Mouse (Mus musculus): ENCODE measurements around the gene Hectd4. TPM values are rescaled to one million over a fixed set of nuclear protein-coding genes. Genes with fewer than 3 reads are reported as not detected.

Gene Hectd4
- polyA plus RNA-seq, 1 experiment = 61.5 TPM

DNA sequence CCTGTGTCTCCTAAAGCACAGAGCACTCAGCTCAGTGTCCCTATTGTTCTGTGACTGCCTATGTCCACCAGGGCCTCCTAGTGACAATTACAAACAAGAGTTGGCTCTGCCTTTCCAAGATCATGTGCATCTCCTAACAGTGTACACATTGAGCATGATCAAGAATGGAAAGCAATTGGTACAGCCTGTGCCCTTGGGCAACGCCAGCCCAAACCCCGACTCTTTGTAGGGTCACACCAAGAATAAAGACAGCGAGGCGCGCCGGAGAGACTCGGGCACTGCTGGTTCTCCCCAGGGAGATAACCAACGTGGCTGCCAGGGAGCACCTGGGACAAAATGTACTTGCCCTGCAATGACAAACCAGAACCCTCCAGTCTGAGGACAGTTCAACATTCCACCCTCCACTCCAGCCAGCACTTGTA lies 32.4 kb upstream of the Hectd4 start:
- H3K36me3 ChIP-seq (ENCODE audit: control insufficient read depth, insufficient read depth, low read length) = no peaks in the 10 kb centered on the region
- DNase-seq = no peak
- H3K27ac ChIP-seq (ENCODE audit: control insufficient read depth, insufficient read depth, low read length) = no peak overlapping the region
- H3K4me3 ChIP-seq (ENCODE audit: control insufficient read depth, insufficient read depth, low read length) = no peak overlapping the region
- H3K4me1 ChIP-seq (replicated peaks; ENCODE audit: control insufficient read depth, insufficient read depth, low read length) = peaks cover 21% of the 10 kb centered on the region
- WGBS = 94% methylated on average over 8 of the region's 8 CpGs
- TF ChIP-seq CTCF (IDR thresholded peaks at IDR 0.05; ENCODE audit: borderline replicate concordance, control insufficient read depth, extremely low read depth, insufficient read depth, low read length, poor library complexity) (no peak), POLR2A (IDR thresholded peaks at IDR 0.05; ENCODE audit: control insufficient read depth, extremely low read depth, insufficient read depth, low read length, poor library complexity) (no peak)
- no peaks in the 10 kb centered on the region for H3K27me3 ChIP-seq (ENCODE audit: control insufficient read depth, insufficient read depth, low read length)

GRCm38 (mm10) chr5:121188265-121188664 lies 31.8 kb upstream of the Hectd4 start:
- no peak overlapping the region for H3K27ac ChIP-seq (ENCODE audit: control insufficient read depth, insufficient read depth, low read length)
- WGBS = 95% methylated on average over 9 of the region's 9 CpGs
- DNase-seq = no peak
- H3K36me3 ChIP-seq (ENCODE audit: control insufficient read depth, insufficient read depth, low read length) = no peaks in the 10 kb centered on the region
- H3K4me3 ChIP-seq (ENCODE audit: control insufficient read depth, insufficient read depth, low read length) = no peak overlapping the region
- no peaks in the 10 kb centered on the region for H3K27me3 ChIP-seq (ENCODE audit: control insufficient read depth, insufficient read depth, low read length)
- peaks cover 21% of the 10 kb centered on the region for H3K4me1 ChIP-seq (replicated peaks; ENCODE audit: control insufficient read depth, insufficient read depth, low read length)
- no peak for TF ChIP-seq CTCF (IDR thresholded peaks at IDR 0.05; ENCODE audit: borderline replicate concordance, control insufficient read depth, extremely low read depth, insufficient read depth, low read length, poor library complexity)
- TF ChIP-seq POLR2A (IDR thresholded peaks at IDR 0.05; ENCODE audit: control insufficient read depth, extremely low read depth, insufficient read depth, low read length, poor library complexity) = no peak

GRCm38 (mm10) chr5:121189182-121189581 lies 30.8 kb upstream of the Hectd4 start:
- DNase-seq = no peak
- no peak overlapping the region for H3K4me3 ChIP-seq (ENCODE audit: control insufficient read depth, insufficient read depth, low read length)
- H3K27ac ChIP-seq (ENCODE audit: control insufficient read depth, insufficient read depth, low read length) = no peak overlapping the region
- TF ChIP-seq CTCF (IDR thresholded peaks at IDR 0.05; ENCODE audit: borderline replicate concordance, control insufficient read depth, extremely low read depth, insufficient read depth, low read length, poor library complexity) = no peak
- no peak for TF ChIP-seq POLR2A (IDR thresholded peaks at IDR 0.05; ENCODE audit: control insufficient read depth, extremely low read depth, insufficient read depth, low read length, poor library complexity)
- H3K4me1 ChIP-seq (replicated peaks; ENCODE audit: control insufficient read depth, insufficient read depth, low read length) = peaks cover 21% of the 10 kb centered on the region
- 96% methylated on average over 9 of the region's 9 CpGs for WGBS
- H3K36me3 ChIP-seq (ENCODE audit: control insufficient read depth, insufficient read depth, low read length) = no peaks in the 10 kb centered on the region
- H3K27me3 ChIP-seq (ENCODE audit: control insufficient read depth, insufficient read depth, low read length) = no peaks in the 10 kb centered on the region

DNA sequence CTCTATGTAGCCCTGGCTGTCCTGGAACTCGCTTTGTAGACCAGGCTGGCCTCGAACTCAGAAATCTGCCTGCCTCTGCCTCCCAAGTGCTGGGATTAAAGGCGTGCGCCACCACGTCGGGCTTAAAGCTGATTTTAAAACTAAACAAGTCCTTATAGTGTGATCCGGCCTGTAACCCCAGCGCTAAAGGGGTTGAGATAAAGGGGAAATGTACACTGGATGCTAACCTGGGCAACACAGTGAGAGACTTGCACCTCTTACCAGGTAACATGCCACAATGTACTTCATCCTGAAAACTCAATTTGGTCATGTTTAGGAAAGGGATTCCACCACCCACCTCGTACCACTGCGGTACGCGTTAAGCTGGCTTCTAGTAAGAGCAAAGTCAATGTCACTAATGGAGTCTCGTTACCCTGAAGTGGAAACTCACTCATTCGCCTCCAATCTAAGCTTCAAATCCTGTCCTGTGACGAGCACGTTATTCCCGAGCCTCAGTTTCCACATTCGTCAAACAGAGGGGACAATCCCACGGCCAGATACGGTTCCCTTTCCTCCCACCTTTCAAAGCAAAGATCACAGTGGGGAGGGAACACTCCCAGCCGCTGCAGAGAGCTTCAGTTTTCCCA lies 29.7 kb upstream of the Hectd4 start:
- TF ChIP-seq POLR2A (IDR thresholded peaks at IDR 0.05; ENCODE audit: control insufficient read depth, extremely low read depth, insufficient read depth, low read length, poor library complexity) = no peak
- no peak for TF ChIP-seq CTCF (IDR thresholded peaks at IDR 0.05; ENCODE audit: borderline replicate concordance, control insufficient read depth, extremely low read depth, insufficient read depth, low read length, poor library complexity)
- H3K4me3 ChIP-seq (ENCODE audit: control insufficient read depth, insufficient read depth, low read length) = peak overlapping the region; percentile 95
- WGBS = 38% methylated on average over 21 of the region's 21 CpGs
- DNase-seq = no peak
- H3K27ac ChIP-seq (ENCODE audit: control insufficient read depth, insufficient read depth, low read length) = no peak overlapping the region
- H3K36me3 ChIP-seq (ENCODE audit: control insufficient read depth, insufficient read depth, low read length) = no peaks in the 10 kb centered on the region
- H3K4me1 ChIP-seq (replicated peaks; ENCODE audit: control insufficient read depth, insufficient read depth, low read length) = peaks cover 14% of the 10 kb centered on the region
- H3K27me3 ChIP-seq (ENCODE audit: control insufficient read depth, insufficient read depth, low read length) = no peaks in the 10 kb centered on the region

DNA sequence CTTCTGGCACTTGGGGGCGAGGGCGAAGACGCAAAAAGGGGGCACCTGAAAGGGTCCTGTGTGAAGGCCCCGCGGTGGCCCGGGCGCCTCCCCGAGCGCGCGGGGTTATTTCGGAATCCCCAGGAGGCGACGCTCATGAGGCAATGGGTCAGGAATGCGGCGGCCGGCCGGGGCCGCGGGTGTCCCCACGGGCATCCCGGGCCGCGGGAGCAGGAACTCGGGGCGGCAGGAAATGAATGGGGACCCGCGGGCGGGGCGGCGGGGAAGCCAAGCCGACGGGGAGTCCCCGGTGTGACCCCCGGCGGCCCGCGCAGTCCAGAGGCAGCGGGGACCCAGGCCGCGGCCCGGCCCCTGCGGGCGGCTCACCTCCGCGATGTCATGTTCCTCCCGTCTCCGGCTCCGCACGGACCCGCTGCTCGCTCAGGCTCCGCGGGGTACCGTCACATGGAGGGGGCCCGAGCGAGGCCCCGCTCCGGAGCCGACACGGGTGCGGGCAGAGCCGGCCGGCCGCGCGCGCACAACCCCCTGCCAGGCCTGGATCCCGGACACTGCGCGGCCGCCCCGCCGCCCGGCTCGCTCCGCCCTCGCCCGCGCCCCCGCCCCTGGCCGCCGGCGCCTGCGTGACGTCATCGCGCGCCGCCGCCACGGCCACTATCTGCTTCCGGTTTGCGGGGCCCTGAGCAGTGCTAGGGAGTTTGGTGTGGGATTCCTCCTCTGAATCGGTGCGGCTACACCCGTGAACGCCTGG lies 29.0 kb upstream of the Hectd4 start, which contains the start of gene Ptpn11:
Gene Ptpn11, minus strand, starts transcription at position 562 of the 748 bp plus-strand sequence.
- under 1% methylated on average over 93 of the region's 98 CpGs for WGBS
- Histone ChIP-seq H3K4me3 (ENCODE audit: control insufficient read depth, insufficient read depth, low read length) (peak within 1 kb of the TSS; percentile 95), H3K27me3 (ENCODE audit: control insufficient read depth, insufficient read depth, low read length) (no peaks in the 10 kb centered on the region), H3K36me3 (ENCODE audit: control insufficient read depth, insufficient read depth, low read length) (no peaks in the 10 kb centered on the region), H3K27ac (ENCODE audit: control insufficient read depth, insufficient read depth, low read length) (peak within 1 kb of the TSS; percentile 33; the same call in 1 of the 2 replicates), H3K4me1 (replicated peaks; ENCODE audit: control insufficient read depth, insufficient read depth, low read length) (peaks cover 13% of the 10 kb centered on the region)
- TF ChIP-seq POLR2A (IDR thresholded peaks at IDR 0.05; ENCODE audit: control insufficient read depth, extremely low read depth, insufficient read depth, low read length, poor library complexity) = peak; percentile 79
- no peak; the same call in 1 of the 2 replicates for TF ChIP-seq CTCF (IDR thresholded peaks at IDR 0.05; ENCODE audit: borderline replicate concordance, control insufficient read depth, extremely low read depth, insufficient read depth, low read length, poor library complexity)
- DNase-seq = peak; percentile 79

DNA sequence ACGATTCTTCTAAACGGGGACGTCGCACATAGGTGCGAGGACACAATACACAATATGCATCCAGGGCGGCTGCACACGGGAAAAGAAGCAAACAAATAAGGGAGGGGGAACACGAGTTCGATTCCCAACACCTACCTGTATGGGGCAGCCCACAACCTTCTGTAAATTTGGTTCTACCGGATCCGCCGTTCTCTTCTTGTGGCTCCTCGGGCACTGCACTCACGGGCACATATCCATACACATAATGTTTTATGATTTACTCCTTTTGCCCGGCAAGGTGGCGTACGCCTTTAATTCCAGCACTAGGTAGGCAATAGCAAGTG lies 28.5 kb upstream of the Hectd4 start:
- Histone ChIP-seq H3K4me3 (ENCODE audit: control insufficient read depth, insufficient read depth, low read length) (peak overlapping the region; percentile 95), H3K27ac (ENCODE audit: control insufficient read depth, insufficient read depth, low read length) (peak overlapping the region; percentile 33; the same call in 1 of the 2 replicates), H3K27me3 (ENCODE audit: control insufficient read depth, insufficient read depth, low read length) (no peaks in the 10 kb centered on the region), H3K36me3 (ENCODE audit: control insufficient read depth, insufficient read depth, low read length) (no peaks in the 10 kb centered on the region), H3K4me1 (replicated peaks; ENCODE audit: control insufficient read depth, insufficient read depth, low read length) (peaks cover 13% of the 10 kb centered on the region)
- TF ChIP-seq POLR2A (IDR thresholded peaks at IDR 0.05; ENCODE audit: control insufficient read depth, extremely low read depth, insufficient read depth, low read length, poor library complexity) (no peak), CTCF (IDR thresholded peaks at IDR 0.05; ENCODE audit: borderline replicate concordance, control insufficient read depth, extremely low read depth, insufficient read depth, low read length, poor library complexity) (no peak)
- 13% methylated on average over 17 of the region's 17 CpGs for WGBS
- DNase-seq = no peak

Measured in thymus, adult 2 months (tissue).